In genomic region chr11:68963405-68963804, GRCm38 (mm10) we compare ENCODE assay signal across 46 mouse cellular contexts. TPM values are rescaled to one million over a fixed set of nuclear protein-coding genes. Genes with fewer than 3 reads are reported as not detected.
"Had no signal": no experiment of that assay in that cellular context is flagged by ENCODE, and none has a peak within 500 bp of the region (broad histone marks: within the 10 kb centered on the region; RNA-seq: fewer than 3 reads in every experiment).

No protein-coding gene starts in this region.

- H3K4me2 ChIP-seq: heart, embryonic 11.5 days; heart, embryonic 12.5 days; heart, embryonic 13.5 days; heart, embryonic 15.5 days; hindbrain, embryonic 12.5 days; hindbrain, embryonic 13.5 days; hindbrain, embryonic 14.5 days; hindbrain, embryonic 15.5 days; intestine, embryonic 15.5 days; kidney, embryonic 15.5 days had no signal

- H3K9ac ChIP-seq: heart, embryonic 12.5 days; heart, embryonic 13.5 days; heart, embryonic 15.5 days; hindbrain, embryonic 12.5 days; hindbrain, embryonic 13.5 days; hindbrain, embryonic 14.5 days; hindbrain, embryonic 15.5 days; intestine, embryonic 15.5 days; kidney, embryonic 15.5 days had no signal

- H3K27ac ChIP-seq: heart, embryonic 10.5 days; heart, embryonic 13.5 days; heart, embryonic 15.5 days; hindbrain, embryonic 10.5 days; hindbrain, embryonic 12.5 days; hindbrain, embryonic 13.5 days; hindbrain, embryonic 14.5 days; hindbrain, embryonic 15.5 days; hindbrain, postnatal 0 days; intestine, embryonic 15.5 days; kidney, embryonic 15.5 days; kidney, postnatal 0 days; layer of hippocampus, adult 2 months had no signal

- H3K4me3 ChIP-seq: heart, embryonic 10.5 days; heart, embryonic 12.5 days; heart, embryonic 13.5 days; heart, embryonic 15.5 days; hindbrain, embryonic 10.5 days; hindbrain, embryonic 12.5 days; hindbrain, embryonic 13.5 days; hindbrain, embryonic 15.5 days; intestine, embryonic 15.5 days; kidney, embryonic 15.5 days; layer of hippocampus, adult 2 months had no signal

- H3K27me3 ChIP-seq: heart, embryonic 15.5 days; hindbrain, embryonic 15.5 days; intestine, embryonic 15.5 days had no signal

- DNase-seq: heart, postnatal 10 days; heart, postnatal 14 days; heart, postnatal 36 days; heart, postnatal 4 days; kidney, adult 11 months; kidney, adult 18-20 months; kidney, adult 2 months; kidney, adult 8-10 months; kidney, adult 9 months; kidney, postnatal 10 days; kidney, postnatal 14 days; kidney, postnatal 25 days; kidney, postnatal 36 days; kidney, postnatal 4 days; layer of hippocampus, adult 9-11 months; layer of hippocampus, postnatal 36 days had no signal

- H3K9me3 ChIP-seq: heart, embryonic 10.5 days; heart, embryonic 12.5 days; heart, embryonic 13.5 days; heart, embryonic 15.5 days; hindbrain, embryonic 10.5 days; hindbrain, embryonic 12.5 days; hindbrain, embryonic 13.5 days; hindbrain, embryonic 15.5 days; intestine, embryonic 15.5 days; kidney, embryonic 15.5 days had no signal

- H3K36me3 ChIP-seq: heart, embryonic 10.5 days; heart, embryonic 12.5 days; heart, embryonic 13.5 days; heart, embryonic 15.5 days; hindbrain, embryonic 10.5 days; hindbrain, embryonic 12.5 days; hindbrain, embryonic 13.5 days; hindbrain, embryonic 15.5 days; intestine, embryonic 15.5 days; kidney, embryonic 15.5 days had no signal

- ATAC-seq: hindbrain, embryonic 16.5 days; hindbrain, postnatal 0 days; inflammation-experienced regulatory T-cells, adult 6 months; intestine, embryonic 15.5 days; intestine, embryonic 16.5 days; intestine, postnatal 0 days had no signal

RNA-seq across cellular contexts. Expression of gene Odf4, which starts 36.5 kb away (rescaled TPM):
- total RNA-seq: heart, postnatal 10 days; heart, postnatal 14 days; heart, postnatal 25 days; heart, postnatal 36 days; heart, postnatal 4 days; hematopoietic stem cell, adult 5-6 weeks; layer of hippocampus, adult 18-20 months; layer of hippocampus, adult 2 months; layer of hippocampus, postnatal 25 days; layer of hippocampus, postnatal 36 days; left cerebral cortex, adult 18-20 months had no signal
- polyA plus RNA-seq: heart, embryonic 10.5 days; heart, embryonic 11.5 days; heart, embryonic 12.5 days; heart, embryonic 13.5 days; heart, embryonic 14.5 days; heart, embryonic 15.5 days; heart, embryonic 16.5 days; heart, postnatal 0 days; hindbrain, embryonic 10.5 days; hindbrain, embryonic 12.5 days; inflammation-experienced regulatory T-cells, adult 6 months; intestine, embryonic 15.5 days; intestine, embryonic 16.5 days; intestine, postnatal 0 days; kidney, embryonic 14.5 days; kidney, embryonic 15.5 days; kidney, embryonic 16.5 days; large intestine, adult 2 months had no signal
